18 mouse cellular contexts compared by ENCODE assay signal in genomic region chr2:79362029-79362428, GRCm38 (mm10).
DNase-seq lines count a peak whose midpoint lies in the region; ATAC-seq and TF ChIP-seq lines count a peak whose summit lies in the region.
"Had no signal": no experiment of that assay in that cellular context is flagged by ENCODE, and none has a peak within 500 bp of the region (broad histone marks: within the 10 kb centered on the region; RNA-seq: fewer than 3 reads in every experiment).

No protein-coding gene starts in this region.

- H3K4me3 ChIP-seq in midbrain, embryonic 14.5 days (replicated peaks; ENCODE audit: low read depth, low read length), result no peak overlapping the region
- H3K4me3 ChIP-seq in midbrain, postnatal 0 days (ENCODE audit: low read depth, low read length), result no peak overlapping the region
- H3K4me3 ChIP-seq: embryonic facial prominence, embryonic 15.5 days; heart, embryonic 13.5 days; limb, embryonic 15.5 days; lung, embryonic 15.5 days; megakaryocyte, embryonic 14.5 days; neural tube, embryonic 13.5 days; stomach, embryonic 15.5 days had no signal

- H3K27me3 ChIP-seq in midbrain, embryonic 14.5 days (ENCODE audit: control insufficient read depth, insufficient read depth, low read length), result no peaks in the 10 kb centered on the region
- no peaks in the 10 kb centered on the region for H3K27me3 ChIP-seq in midbrain, postnatal 0 days (ENCODE audit: insufficient read depth, low read length)
- H3K27me3 ChIP-seq: embryonic facial prominence, embryonic 15.5 days; heart, embryonic 13.5 days; limb, embryonic 15.5 days; lung, embryonic 15.5 days; neural tube, embryonic 13.5 days; stomach, embryonic 15.5 days had no signal

- H3K9ac ChIP-seq in midbrain, embryonic 14.5 days (replicated peaks; ENCODE audit: low read length), result no peak overlapping the region
- H3K9ac ChIP-seq in midbrain, postnatal 0 days (replicated peaks; ENCODE audit: low read length, poor library complexity, severe bottlenecking), result no peak overlapping the region
- H3K9ac ChIP-seq: embryonic facial prominence, embryonic 15.5 days; heart, embryonic 13.5 days; limb, embryonic 15.5 days; lung, embryonic 15.5 days; neural tube, embryonic 13.5 days; stomach, embryonic 15.5 days had no signal

- H3K36me3 ChIP-seq in midbrain, embryonic 14.5 days (ENCODE audit: control insufficient read depth, insufficient read depth, low read length), result no peaks in the 10 kb centered on the region
- H3K36me3 ChIP-seq in midbrain, postnatal 0 days (ENCODE audit: insufficient read depth, low read length), result no peaks in the 10 kb centered on the region
- H3K36me3 ChIP-seq: embryonic facial prominence, embryonic 15.5 days; heart, embryonic 13.5 days; limb, embryonic 15.5 days; lung, embryonic 15.5 days; neural tube, embryonic 13.5 days; stomach, embryonic 15.5 days had no signal

- H3K4me2 ChIP-seq in midbrain, embryonic 14.5 days (ENCODE audit: low read length), result no peak overlapping the region
- H3K4me2 ChIP-seq in midbrain, postnatal 0 days (ENCODE audit: low read depth, low read length, poor library complexity, severe bottlenecking), result no peak overlapping the region
- H3K4me2 ChIP-seq: embryonic facial prominence, embryonic 15.5 days; heart, embryonic 13.5 days; limb, embryonic 15.5 days; lung, embryonic 15.5 days; neural tube, embryonic 13.5 days; stomach, embryonic 15.5 days had no signal

- DNase-seq in midbrain, embryonic 14.5 days, result peak; percentile 35
- no peak for DNase-seq in midbrain, postnatal 0 days (ENCODE audit: low spot score)
- DNase-seq in layer of hippocampus, adult 9-10 months (ENCODE audit: low spot score), result peak; percentile 32
- DNase-seq in left cerebral cortex, postnatal 36 days (ENCODE audit: low spot score in 2 of 2), result peak; percentile 44 to 52
- no peak for DNase-seq in B cell, adult 2 months
- DNase-seq in natural killer cell, adult 2 months (ENCODE audit: low spot score in 2 of 2), result no peak
- no peak for DNase-seq in cerebellum, adult 9-10 months
- DNase-seq: kidney, postnatal 14 days; thymus, postnatal 36 days had no signal

- 61% methylated on average over 6 of the region's 6 CpGs for WGBS in midbrain, embryonic 14.5 days
- 52% methylated on average over 6 of the region's 6 CpGs for WGBS in midbrain, postnatal 0 days

- H3K9me3 ChIP-seq in midbrain, embryonic 14.5 days (ENCODE audit: control insufficient read depth, low read length), result no peaks in the 10 kb centered on the region
- H3K9me3 ChIP-seq in midbrain, postnatal 0 days (ENCODE audit: low read length), result no peaks in the 10 kb centered on the region
- H3K9me3 ChIP-seq: embryonic facial prominence, embryonic 15.5 days; heart, embryonic 13.5 days; limb, embryonic 15.5 days; lung, embryonic 15.5 days; megakaryocyte, embryonic 14.5 days; neural tube, embryonic 13.5 days; stomach, embryonic 15.5 days had no signal

- H3K4me1 ChIP-seq in midbrain, embryonic 14.5 days (ENCODE audit: control insufficient read depth, insufficient read depth, low read length), result no peaks in the 10 kb centered on the region
- no peaks in the 10 kb centered on the region for H3K4me1 ChIP-seq in midbrain, postnatal 0 days (ENCODE audit: insufficient read depth, low read length)
- H3K4me1 ChIP-seq: embryonic facial prominence, embryonic 15.5 days; limb, embryonic 15.5 days; lung, embryonic 15.5 days; neural tube, embryonic 13.5 days; stomach, embryonic 15.5 days had no signal

- ATAC-seq in midbrain, embryonic 14.5 days (ENCODE audit: low FRiP score, low TSS enrichment), result peak; percentile 55; the same call in 1 of the 2 replicates
- ATAC-seq in midbrain, postnatal 0 days (ENCODE audit: low FRiP score), result no peak
- ATAC-seq: CD4-positive, CD25-positive, alpha-beta regulatory T cell, adult 4 months; intestine, postnatal 0 days had no signal

- intact Hi-C loops in left cerebral cortex, postnatal 36 days (cut with DNase I), result no loop called here

- no peak overlapping the region for H3K27ac ChIP-seq in midbrain, embryonic 14.5 days (replicated peaks; ENCODE audit: low read depth, low read length)
- no peak overlapping the region for H3K27ac ChIP-seq in midbrain, postnatal 0 days (ENCODE audit: low read depth, low read length)
- H3K27ac ChIP-seq: embryonic facial prominence, embryonic 15.5 days; heart, embryonic 13.5 days; limb, embryonic 15.5 days; lung, embryonic 15.5 days; neural tube, embryonic 13.5 days; stomach, embryonic 15.5 days had no signal

- TF ChIP-seq CTCF in midbrain, postnatal 0 days (IDR thresholded peaks at IDR 0.05), result no peak

Comparison
In these comparisons a context has a peak if more than half of its experiments do, and no peak if none do; other contexts are left out.
1. DNase-seq: peak in midbrain, embryonic 14.5 days (single experiment), layer of hippocampus, adult 9-10 months (single experiment) and left cerebral cortex, postnatal 36 days (2 of 2); none in midbrain, postnatal 0 days (single experiment), B cell, adult 2 months (0 of 2), natural killer cell, adult 2 months (0 of 2) and cerebellum, adult 9-10 months (single experiment).